Mouse (Mus musculus) midbrain, embryonic 13.5 days (tissue): ENCODE results near the gene Cacna1a. TPM values are rescaled to one million over a fixed set of nuclear protein-coding genes. Genes with fewer than 3 reads are reported as not detected.

Experiments
- polyA plus RNA-seq: library from polyadenylated mRNA; unstranded; fragments of >200 nt; fragmentation: Nextera tagmentation; extraction: Ambion mirVana; gene quantifications from 2 replicates; pipeline ENCODE4 v1.2.1, GENCODE M21; 2015

The Cacna1a gene
- polyA plus RNA-seq, 1 experiment from 2014 or later = 19.0 TPM

Other genes with a start within 250 kb of the Cacna1a start
- gene Cc2d1a, start 240.5 kb upstream of the Cacna1a start, polyA plus RNA-seq = 24.5 and 24.7 TPM in 2 replicates
- 2.3 and 2.7 TPM in 2 replicates for gene 4930432K21Rik, start 240.4 kb upstream of the Cacna1a start, polyA plus RNA-seq
- 8.8 and 11.6 TPM in 2 replicates for gene Nanos3, start 203.2 kb upstream of the Cacna1a start, polyA plus RNA-seq
- 44.9 and 47.4 TPM in 2 replicates for gene Zswim4, start 151.4 kb upstream of the Cacna1a start, polyA plus RNA-seq
- gene D8Ertd738e, start 138.7 kb upstream of the Cacna1a start, polyA plus RNA-seq = 261 and 273 TPM in 2 replicates
- gene Mri1, start 131.1 kb upstream of the Cacna1a start, polyA plus RNA-seq = 49.7 and 57.5 TPM in 2 replicates
- 22.3 and 24.0 TPM in 2 replicates for gene Ccdc130, start 118.1 kb upstream of the Cacna1a start, polyA plus RNA-seq